9 mouse cellular contexts compared by ENCODE assay signal in genomic region chr6:115650476-115651427, GRCm38 (mm10). TPM values are rescaled to one million over a fixed set of nuclear protein-coding genes. Genes with fewer than 3 reads are reported as not detected.
A peak's percentile ranks its signal among the peaks of the same experiment; 100 is the strongest.
DNase-seq lines count a peak whose midpoint lies in the region; ATAC-seq lines count a peak whose summit lies in the region.
"Had no signal": no experiment of that assay in that cellular context is flagged by ENCODE, and none has a peak within 500 bp of the region (broad histone marks: within the 10 kb centered on the region; RNA-seq: fewer than 3 reads in every experiment).

No protein-coding gene starts in this region.

- H3K4me1 ChIP-seq in heart, embryonic 14.5 days (ENCODE audit: control insufficient read depth in 2 of 2, insufficient read depth in 2 of 2, low read length in 2 of 2): peaks cover 7 to 31% of the 10 kb centered on the region in 2 experiments

- H3K36me3 ChIP-seq in heart, embryonic 14.5 days (ENCODE audit: control insufficient read depth, insufficient read depth, low read length): no peaks in the 10 kb centered on the region; the same call in 1 of the 2 replicates

- no peak overlapping the region for H3K4me3 ChIP-seq in heart, embryonic 14.5 days (ENCODE audit: control insufficient read depth in 1 of 2, insufficient read depth in 1 of 2, low read depth in 1 of 2, low read length in 2 of 2)

- no peaks in the 10 kb centered on the region for H3K9me3 ChIP-seq in heart, embryonic 14.5 days (ENCODE audit: control insufficient read depth, low read length)

- ATAC-seq in heart, embryonic 14.5 days (ENCODE audit: insufficient number of reproducible peaks, insufficient read depth, low FRiP score, low read depth): no peak
- no peak for ATAC-seq in inflammation-experienced regulatory T-cells, adult 6 months

- H3K9ac ChIP-seq in heart, embryonic 14.5 days (ENCODE audit: low read length): 0 out of 2 replicates have a peak overlapping the region, but pooled peaks have one; percentile 14

- peak; percentile 32 for DNase-seq in adrenal gland, postnatal 10 days
- DNase-seq in adrenal gland, postnatal 25 days: no peak
- DNase-seq in MEL-GATA-1-ER (ENCODE audit: extremely low read depth, low read depth): peak; percentile 44
- DNase-seq in lung, postnatal 14 days: peak; percentile 6
- DNase-seq in Muller cell, postnatal 12 days (ENCODE audit: inconsistent ontology term): no peak
- DNase-seq in right cerebral cortex, postnatal 14 days: no peak
- DNase-seq: cerebellum, adult 9-11 months had no signal

- no peaks in the 10 kb centered on the region for H3K27me3 ChIP-seq in heart, embryonic 14.5 days (ENCODE audit: control insufficient read depth, insufficient read depth, low read length)

- H3K27ac ChIP-seq in heart, embryonic 14.5 days (replicated peaks in 1 of 2; ENCODE audit: control insufficient read depth in 1 of 2, insufficient read depth in 1 of 2, low read depth in 2 of 2, low read length in 2 of 2): peak overlapping the region; percentile 36 to 74

- peak overlapping the region; percentile 2; the same call in 1 of the 2 replicates for H3K4me2 ChIP-seq in heart, embryonic 14.5 days (ENCODE audit: low read length)

- 33% methylated on average over 5 of the region's 5 CpGs for WGBS in heart, embryonic 14.5 days

RNA-seq across cellular contexts. Expression of gene Raf1, which starts 25.7 kb away (rescaled TPM):
- total RNA-seq in adrenal gland, postnatal 10 days (2021): 100 to 1,000 TPM in 1 of 2 experiments, 10 to 100 TPM in 1; 95.1 to 114 TPM
- 115 and 155 TPM in 2 replicates for total RNA-seq in adrenal gland, postnatal 25 days (2021)
- 131 and 139 TPM in 2 replicates for polyA plus RNA-seq in heart, embryonic 14.5 days (2014; fragmentation: Nextera tagmentation; extraction: Ambion mirVana)
- 10 to 100 TPM; 52.6 to 72.0 (median 66.5) TPM for polyA plus RNA-seq in inflammation-experienced regulatory T-cells, adult 6 months (2017; shearing (Covaris generic))

RNA-seq across cellular contexts. Expression of gene Mkrn2, which starts 49.0 kb away (rescaled TPM):
- 10 to 100 TPM; 32.1 to 34.1 TPM for total RNA-seq in adrenal gland, postnatal 10 days (2021)
- total RNA-seq in adrenal gland, postnatal 25 days (2021): 43.1 and 47.8 TPM in 2 replicates
- polyA plus RNA-seq in heart, embryonic 14.5 days (2014; fragmentation: Nextera tagmentation; extraction: Ambion mirVana): 26.8 and 29.6 TPM in 2 replicates
- polyA plus RNA-seq in inflammation-experienced regulatory T-cells, adult 6 months (2017; shearing (Covaris generic)): 10 to 100 TPM; 35.2 to 43.6 (median 37.2) TPM

RNA-seq across cellular contexts. Expression of gene Mkrn2os, which starts 58.4 kb away (rescaled TPM):
- total RNA-seq in adrenal gland, postnatal 10 days (2021): under 1 TPM; 0.51 to 0.81 TPM
- not detected in 2 replicates for total RNA-seq in adrenal gland, postnatal 25 days (2021)
- 0.42 TPM in 1 of 2 replicates, not detected in the other for polyA plus RNA-seq in heart, embryonic 14.5 days (2014; fragmentation: Nextera tagmentation; extraction: Ambion mirVana)
- polyA plus RNA-seq in inflammation-experienced regulatory T-cells, adult 6 months (2017; shearing (Covaris generic)): under 1 TPM in 2 of 3 experiments, not detected in 1; 0.48 to 0.52 TPM

Comparison
In these comparisons a context has a peak if more than half of its experiments do, and no peak if none do; other contexts are left out.
1. DNase-seq: peak in adrenal gland, postnatal 10 days (single experiment), MEL-GATA-1-ER (single experiment) and lung, postnatal 14 days (single experiment); none in adrenal gland, postnatal 25 days (single experiment), Muller cell, postnatal 12 days (single experiment) and right cerebral cortex, postnatal 14 days (single experiment).